Mouse (Mus musculus) megakaryocyte, adult 5-6 weeks (primary cell): ENCODE results near the gene Gm49388. TPM values are rescaled to one million over a fixed set of nuclear protein-coding genes. Genes with fewer than 3 reads are reported as not detected.
"Not testable (repeated sequence)": the region's sequence is repeated elsewhere in the genome, so short reads cannot be mapped to it uniquely, and the experiment has no call there.

ENCODE experiments used
- ATAC-seq: 2 replicates; pipeline ENCODE4 v1.8.0; 2016; ENCODE audit warnings: mild to moderate bottlenecking, inconsistent platforms; ENCODE audit not compliant: poor library complexity, severe bottlenecking
- total RNA-seq, 2 experiments: library from RNA; stranded (forward) in 1 of 2; stranded (reverse) in 1 of 2; fragments of 153-499, 151-499 nt in 1 of 2; fragments of 221-1000, 200-1000 nt in 1 of 2; gene quantifications; 2 replicates each; pipeline versions ENCODE4 v1.2.3 to v1.2.4; 2015 to 2017

Gm49388 gene
- total RNA-seq, 2 experiments from 2014 or later = not detected

GRCm38 (mm10) chr7:127835550-127835949 lies 50.1 kb downstream of the Gm49388 start:
- no peak for ATAC-seq

GRCm38 (mm10) chr7:127837473-127837872 lies 52.1 kb downstream of the Gm49388 start:
- ATAC-seq = no peak

- ATAC-seq = not testable (repeated sequence)
Measured at GRCm38 (mm10) chr7:127837878-127838277, 52.5 kb downstream of the Gm49388 start.

- not testable (repeated sequence) for ATAC-seq
Measured at GRCm38 (mm10) chr7:127840031-127840430, 54.6 kb downstream of the Gm49388 start.

GRCm38 (mm10) chr7:127840886-127841285 lies 55.5 kb downstream of the Gm49388 start:
- ATAC-seq = peak; percentile 27

GRCm38 (mm10) chr7:127841340-127842000 lies 56.1 kb downstream of the Gm49388 start:
- ATAC-seq = peak; percentile 77

- peak; percentile 75 for ATAC-seq
Measured at GRCm38 (mm10) chr7:127842001-127842718, 56.8 kb downstream of the Gm49388 start.

- ATAC-seq = peak; percentile 73
Measured at GRCm38 (mm10) chr7:127849973-127850875, 64.8 kb downstream of the Gm49388 start.

- no peak for ATAC-seq
Measured at GRCm38 (mm10) chr7:127850906-127851305, 65.5 kb downstream of the Gm49388 start.

Other genes starting within 250 kb of the Gm49388 start
- gene Tmem265, start 224.2 kb upstream of the Gm49388 start, total RNA-seq (2015) = not detected in 2 replicates
- 2.5 TPM in 1 of 2 replicates, not detected in the other for gene Tmem265, start 224.2 kb upstream of the Gm49388 start, total RNA-seq (2017)
- 31.6 and 39.4 TPM in 2 replicates for gene Phkg2, start 212.3 kb upstream of the Gm49388 start, total RNA-seq (2015)
- 25.7 and 30.5 TPM in 2 replicates for gene Phkg2, start 212.3 kb upstream of the Gm49388 start, total RNA-seq (2017)
- 2.6 and 6.3 TPM in 2 replicates for gene Ccdc189, start 197.0 kb upstream of the Gm49388 start, total RNA-seq (2015)
- gene Ccdc189, start 197.0 kb upstream of the Gm49388 start, total RNA-seq (2017) = 2.5 and 11.0 TPM in 2 replicates
- 14.1 and 18.8 TPM in 2 replicates for gene Rnf40, start 196.8 kb upstream of the Gm49388 start, total RNA-seq (2015)
- gene Rnf40, start 196.8 kb upstream of the Gm49388 start, total RNA-seq (2017) = 35.1 and 48.0 TPM in 2 replicates
- gene Zfp629, start 169.8 kb upstream of the Gm49388 start, total RNA-seq (2015) = 3.5 TPM in 2 replicates
- 4.2 and 5.8 TPM in 2 replicates for gene Zfp629, start 169.8 kb upstream of the Gm49388 start, total RNA-seq (2017)
- gene Bcl7c, start 76.7 kb upstream of the Gm49388 start, total RNA-seq (2015) = 30.2 and 37.4 TPM in 2 replicates
- 8.6 and 16.6 TPM in 2 replicates for gene Bcl7c, start 76.7 kb upstream of the Gm49388 start, total RNA-seq (2017)
- gene Ctf1, start 72.9 kb upstream of the Gm49388 start, total RNA-seq (2015) = 0.16 TPM in 1 of 2 replicates, not detected in the other
- 0.29 TPM in 1 of 2 replicates, not detected in the other for gene Ctf1, start 72.9 kb upstream of the Gm49388 start, total RNA-seq (2017)
- not detected in 2 replicates for gene Ctf2, start 53.4 kb upstream of the Gm49388 start, total RNA-seq (2015)
- not detected in 2 replicates for gene Ctf2, start 53.4 kb upstream of the Gm49388 start, total RNA-seq (2017)
- 2.1 TPM in 2 replicates for gene Fbxl19, start 41.1 kb upstream of the Gm49388 start, total RNA-seq (2015)
- 5.8 and 6.2 TPM in 2 replicates for gene Fbxl19, start 41.1 kb upstream of the Gm49388 start, total RNA-seq (2017)
- gene Orai3, start 15.8 kb upstream of the Gm49388 start, total RNA-seq (2015) = 30.9 and 33.7 TPM in 2 replicates
- gene Orai3, start 15.8 kb upstream of the Gm49388 start, total RNA-seq (2017) = 29.5 and 32.7 TPM in 2 replicates
- gene Setd1a, start 8.9 kb upstream of the Gm49388 start, total RNA-seq (2015) = 35.2 and 43.3 TPM in 2 replicates
- 7.7 and 9.8 TPM in 2 replicates for gene Setd1a, start 8.9 kb upstream of the Gm49388 start, total RNA-seq (2017)
- 27.0 and 30.9 TPM in 2 replicates for gene Hsd3b7, start 15.0 kb downstream of the Gm49388 start, total RNA-seq (2015)
- gene Hsd3b7, start 15.0 kb downstream of the Gm49388 start, total RNA-seq (2017) = 28.5 and 28.7 TPM in 2 replicates
- gene Stx4a, start 38.7 kb downstream of the Gm49388 start, total RNA-seq (2015) = 59.2 and 68.7 TPM in 2 replicates
- 37.7 and 45.0 TPM in 2 replicates for gene Stx4a, start 38.7 kb downstream of the Gm49388 start, total RNA-seq (2017)
- gene Stx1b, start 38.9 kb downstream of the Gm49388 start, total RNA-seq (2015) = 0.04 TPM in 1 of 2 replicates, not detected in the other
- gene Stx1b, start 38.9 kb downstream of the Gm49388 start, total RNA-seq (2017) = not detected in 2 replicates
- 16.4 and 22.5 TPM in 2 replicates for gene Zfp646, start 90.6 kb downstream of the Gm49388 start, total RNA-seq (2015)
- gene Zfp646, start 90.6 kb downstream of the Gm49388 start, total RNA-seq (2017) = 32.2 and 36.8 TPM in 2 replicates
- gene Zfp668, start 91.2 kb downstream of the Gm49388 start, total RNA-seq (2015) = 2.9 and 5.7 TPM in 2 replicates
- gene Zfp668, start 91.2 kb downstream of the Gm49388 start, total RNA-seq (2017) = 1.9 and 3.1 TPM in 2 replicates
- gene Prss53, start 105.4 kb downstream of the Gm49388 start, total RNA-seq (2015) = 0.48 TPM in 1 of 2 replicates, not detected in the other
- not detected in 2 replicates for gene Prss53, start 105.4 kb downstream of the Gm49388 start, total RNA-seq (2017)
- gene Gm21974, start 109.8 kb downstream of the Gm49388 start, total RNA-seq (2015) = not detected in 2 replicates
- not detected in 2 replicates for gene Gm21974, start 109.8 kb downstream of the Gm49388 start, total RNA-seq (2017)
- 49.9 and 59.6 TPM in 2 replicates for gene Vkorc1, start 110.0 kb downstream of the Gm49388 start, total RNA-seq (2015)
- 5.5 and 11.2 TPM in 2 replicates for gene Vkorc1, start 110.0 kb downstream of the Gm49388 start, total RNA-seq (2017)
- gene Bckdk, start 118.5 kb downstream of the Gm49388 start, total RNA-seq (2015) = 45.1 and 47.9 TPM in 2 replicates
- 31.2 and 35.5 TPM in 2 replicates for gene Bckdk, start 118.5 kb downstream of the Gm49388 start, total RNA-seq (2017)
- gene Kat8, start 126.9 kb downstream of the Gm49388 start, total RNA-seq (2015) = 20.1 and 24.6 TPM in 2 replicates
- 22.7 and 23.6 TPM in 2 replicates for gene Kat8, start 126.9 kb downstream of the Gm49388 start, total RNA-seq (2017)
- not detected in 2 replicates for gene Prss8, start 144.5 kb downstream of the Gm49388 start, total RNA-seq (2015)
- not detected in 2 replicates for gene Prss8, start 144.5 kb downstream of the Gm49388 start, total RNA-seq (2017)
- gene Prss36, start 161.1 kb downstream of the Gm49388 start, total RNA-seq (2015) = 0.78 and 1.1 TPM in 2 replicates
- gene Prss36, start 161.1 kb downstream of the Gm49388 start, total RNA-seq (2017) = 1.7 TPM in 1 of 2 replicates, not detected in the other
- gene Fus, start 181.8 kb downstream of the Gm49388 start, total RNA-seq (2015) = 106 and 143 TPM in 2 replicates
- gene Fus, start 181.8 kb downstream of the Gm49388 start, total RNA-seq (2017) = 31.4 and 61.8 TPM in 2 replicates
- gene Pycard, start 208.3 kb downstream of the Gm49388 start, total RNA-seq (2015) = 251 and 323 TPM in 2 replicates
- 48.0 and 56.5 TPM in 2 replicates for gene Pycard, start 208.3 kb downstream of the Gm49388 start, total RNA-seq (2017)
- gene Trim72, start 218.3 kb downstream of the Gm49388 start, total RNA-seq (2015) = not detected in 2 replicates
- not detected in 2 replicates for gene Trim72, start 218.3 kb downstream of the Gm49388 start, total RNA-seq (2017)